Comparison of ENCODE assay signal across 10 mouse cellular contexts in genomic region chr2:126787721-126788342, GRCm38 (mm10). TPM values are rescaled to one million over a fixed set of nuclear protein-coding genes. Genes with fewer than 3 reads are reported as not detected.
DNase-seq lines count a peak whose midpoint lies in the region; ATAC-seq lines count a peak whose summit lies in the region.
"Had no signal": no experiment of that assay in that cellular context is flagged by ENCODE, and none has a peak within 500 bp of the region (broad histone marks: within the 10 kb centered on the region; RNA-seq: fewer than 3 reads in every experiment).

No protein-coding gene starts in this region.

- H3K36me3 ChIP-seq in liver, embryonic 12.5 days: peaks cover 24% of the 10 kb centered on the region
- H3K36me3 ChIP-seq in liver, embryonic 11.5 days (ENCODE audit: control insufficient read depth, insufficient read depth, low read length): peaks cover 14% of the 10 kb centered on the region
- H3K36me3 ChIP-seq in embryonic facial prominence, embryonic 11.5 days (replicated peaks; ENCODE audit: control insufficient read depth, insufficient read depth, low read depth, low read length): peaks cover 5% of the 10 kb centered on the region

- WGBS in liver, embryonic 12.5 days (ENCODE audit: insufficient replicate concordance): 50% methylated on average over 9 of the region's 9 CpGs
- WGBS in liver, embryonic 11.5 days: 51% methylated on average over 9 of the region's 9 CpGs
- 53% methylated on average over 9 of the region's 9 CpGs for WGBS in embryonic facial prominence, embryonic 11.5 days

- H3K27ac ChIP-seq in liver, embryonic 12.5 days: no peak overlapping the region
- H3K27ac ChIP-seq in liver, embryonic 11.5 days (ENCODE audit: low read depth, low read length): no peak overlapping the region
- no peak overlapping the region for H3K27ac ChIP-seq in embryonic facial prominence, embryonic 11.5 days (replicated peaks; ENCODE audit: low read depth, low read length)
- H3K27ac ChIP-seq: liver, embryonic 14.5 days; neural tube, embryonic 13.5 days had no signal

- no peak for DNase-seq in liver, embryonic 11.5 days (ENCODE audit: low spot score)
- peak; percentile 17 for DNase-seq in embryonic facial prominence, embryonic 11.5 days (ENCODE audit: low spot score)
- DNase-seq in layer of hippocampus, adult 18-20 months (ENCODE audit: low spot score in 2 of 2): peak; percentile 85 to 93
- DNase-seq in right cerebral cortex, postnatal 25 days: peak; percentile 42
- DNase-seq in gastrocnemius, postnatal 14 days: no peak

- H3K4me1 ChIP-seq in liver, embryonic 12.5 days: peaks cover 3% of the 10 kb centered on the region; the same call in 1 of the 2 replicates
- H3K4me1 ChIP-seq in liver, embryonic 11.5 days (replicated peaks; ENCODE audit: control insufficient read depth, insufficient read depth, low read length): peaks cover 5% of the 10 kb centered on the region
- no peaks in the 10 kb centered on the region for H3K4me1 ChIP-seq in embryonic facial prominence, embryonic 11.5 days (ENCODE audit: control insufficient read depth, insufficient read depth, low read length)
- H3K4me1 ChIP-seq: neural tube, embryonic 13.5 days had no signal

- H3K4me2 ChIP-seq in liver, embryonic 12.5 days: no peak overlapping the region
- no peak overlapping the region for H3K4me2 ChIP-seq in liver, embryonic 11.5 days
- H3K4me2 ChIP-seq in embryonic facial prominence, embryonic 11.5 days (ENCODE audit: low read depth, low read length): no peak overlapping the region
- H3K4me2 ChIP-seq: neural tube, embryonic 13.5 days had no signal

- intact Hi-C loops in gastrocnemius, postnatal 14 days (cut with DNase I; ENCODE audit: low total_unique reads): loop anchor here (10.0 kb wide), 1 partner anchor 193 kb away; no protein-coding TSS in a partner anchor

- H3K4me3 ChIP-seq in liver, embryonic 12.5 days: no peak overlapping the region
- no peak overlapping the region for H3K4me3 ChIP-seq in liver, embryonic 11.5 days (ENCODE audit: low read depth, low read length)
- no peak overlapping the region for H3K4me3 ChIP-seq in embryonic facial prominence, embryonic 11.5 days (ENCODE audit: low read depth, low read length)
- H3K4me3 ChIP-seq: neural tube, embryonic 13.5 days had no signal

- H3K27me3 ChIP-seq in liver, embryonic 12.5 days (replicated peaks): no peaks in the 10 kb centered on the region
- no peaks in the 10 kb centered on the region for H3K27me3 ChIP-seq in liver, embryonic 11.5 days (replicated peaks; ENCODE audit: control insufficient read depth, insufficient read depth, low read length)
- H3K27me3 ChIP-seq in embryonic facial prominence, embryonic 11.5 days (ENCODE audit: control insufficient read depth, insufficient read depth, low read length): no peaks in the 10 kb centered on the region
- H3K27me3 ChIP-seq: neural tube, embryonic 13.5 days had no signal

- no peak overlapping the region for H3K9ac ChIP-seq in liver, embryonic 12.5 days
- H3K9ac ChIP-seq in liver, embryonic 11.5 days (ENCODE audit: low read depth, low read length): no peak overlapping the region
- no peak overlapping the region; the same call in 1 of the 2 replicates for H3K9ac ChIP-seq in embryonic facial prominence, embryonic 11.5 days (replicated peaks; ENCODE audit: low read length)
- H3K9ac ChIP-seq: liver, embryonic 14.5 days; neural tube, embryonic 13.5 days had no signal

- no peaks in the 10 kb centered on the region for H3K9me3 ChIP-seq in liver, embryonic 12.5 days (replicated peaks)
- no peaks in the 10 kb centered on the region for H3K9me3 ChIP-seq in liver, embryonic 11.5 days (ENCODE audit: control insufficient read depth, low read length)
- H3K9me3 ChIP-seq in embryonic facial prominence, embryonic 11.5 days (replicated peaks; ENCODE audit: control insufficient read depth, low read length): no peaks in the 10 kb centered on the region
- H3K9me3 ChIP-seq: neural tube, embryonic 13.5 days had no signal

- ATAC-seq in liver, embryonic 12.5 days: peak; percentile 27; the same call in 1 of the 2 replicates
- ATAC-seq in liver, embryonic 11.5 days (replicated peaks; ENCODE audit: low FRiP score): no peak
- 0 out of 2 replicates have a peak, but pooled peaks have one; percentile 44 for ATAC-seq in embryonic facial prominence, embryonic 11.5 days (replicated peaks; ENCODE audit: insufficient number of reproducible peaks, low FRiP score, low TSS enrichment, low read depth)
- no peak for ATAC-seq in erythroblast, adult 5-6 weeks (replicated peaks; ENCODE audit: low FRiP score, poor library complexity, severe bottlenecking)
- ATAC-seq: activated CD4-positive, CD25-positive, alpha-beta regulatory T cell, adult 4 months had no signal

RNA-seq across cellular contexts. Expression of gene Usp50, which starts 4.6 kb away (rescaled TPM):
- 2.4 and 2.6 TPM in 2 replicates for polyA plus RNA-seq in liver, embryonic 12.5 days (2016; fragmentation: Nextera tagmentation; extraction: Ambion mirVana)
- polyA plus RNA-seq in liver, embryonic 11.5 days (2014; fragmentation: Nextera tagmentation; extraction: Ambion mirVana): 3.0 and 3.8 TPM in 2 replicates
- polyA plus RNA-seq in embryonic facial prominence, embryonic 11.5 days (2014; fragmentation: Nextera tagmentation; extraction: Ambion mirVana): 1.8 and 2.0 TPM in 2 replicates
- total RNA-seq in layer of hippocampus, adult 18-20 months (2021): 1 to 10 TPM; 2.0 to 2.5 TPM
- 0.77 TPM in 1 of 2 replicates, not detected in the other for total RNA-seq in erythroblast, adult 5-6 weeks (2015; ENCODE audit: low replicate concordance)
- total RNA-seq in erythroblast, adult 5-6 weeks (2017; ENCODE audit: low replicate concordance): 0.42 TPM in 1 of 2 replicates, not detected in the other
- total RNA-seq in gastrocnemius, postnatal 14 days (2021): under 1 TPM; 0.24 to 0.27 TPM

Comparison
In these comparisons a context has a peak if more than half of its experiments do, and no peak if none do; other contexts are left out.
1. ATAC-seq: peak in liver, embryonic 12.5 days (single experiment) and embryonic facial prominence, embryonic 11.5 days (single experiment); none in liver, embryonic 11.5 days (single experiment) and erythroblast, adult 5-6 weeks (single experiment).
2. DNase-seq: peak in embryonic facial prominence, embryonic 11.5 days (single experiment), layer of hippocampus, adult 18-20 months (2 of 2) and right cerebral cortex, postnatal 25 days (single experiment); none in liver, embryonic 11.5 days (single experiment) and gastrocnemius, postnatal 14 days (single experiment).